Mouse (Mus musculus): Measurements from ENCODE around the gene Cald1.

DNA sequence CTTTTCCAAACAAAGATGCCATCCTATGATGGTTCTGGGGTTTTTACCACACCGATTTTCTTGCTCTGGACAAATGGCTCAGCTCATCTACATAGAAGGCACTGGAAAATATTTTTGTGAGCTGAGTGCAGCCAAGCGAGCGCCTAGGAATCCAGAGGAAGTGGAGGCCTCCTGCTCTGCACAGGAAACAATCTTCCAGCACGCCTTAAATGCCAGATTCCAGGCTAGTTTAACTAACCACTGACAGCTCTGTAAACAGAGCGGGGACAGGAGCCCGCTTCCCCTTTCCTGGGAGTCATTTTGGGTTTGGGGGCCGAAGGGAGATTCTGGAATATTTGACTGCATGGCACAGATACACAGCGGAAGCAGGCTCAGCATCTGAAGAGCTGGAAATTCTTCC lies 86.6 kb downstream of the Cald1 start:
- TF ChIP-seq CTCF (conservative IDR thresholded peaks at IDR 0.05; ENCODE audit: low read length) (no peak), POU5F1 (IDR thresholded peaks at IDR 0.05; ENCODE audit: borderline replicate concordance, low read length) (no peak), NANOG (IDR thresholded peaks at IDR 0.05; ENCODE audit: borderline replicate concordance, low read length) (no peak)
